Mouse (Mus musculus) testis, adult 2 months (tissue): Measurements from ENCODE around the gene Musk.
"Not testable (repeated sequence)": the region's sequence is repeated elsewhere in the genome, so short reads cannot be mapped to it uniquely, and the experiment has no call there.

ENCODE experiments used
- CTCF ChIP-seq: fragments of 200-500 bp; IDR thresholded peaks from 2 replicates; pipeline ENCODE4 v1.5.1; 2012; ENCODE audit warnings: low read depth, mild to moderate bottlenecking, inconsistent platforms, low read length, moderate library complexity; ENCODE audit not compliant: control insufficient read depth, insufficient read depth, insufficient replicate concordance
- POLR2A ChIP-seq: fragments of 200-500 bp; IDR thresholded peaks from 2 replicates; pipeline ENCODE4 v1.6.1; 2012; ENCODE audit warnings: low read depth, mild to moderate bottlenecking, inconsistent platforms, low read length, moderate library complexity; ENCODE audit not compliant: control insufficient read depth

- TF ChIP-seq CTCF, POLR2A: not testable (repeated sequence)
Measured at GRCm38 (mm10) chr4:58260767-58261166, 25.0 kb upstream of the Musk start.
